Mouse (Mus musculus) cerebellum, adult 11 months (tissue): ENCODE results near the gene AK157302.
"Not testable (repeated sequence)": the region's sequence is repeated elsewhere in the genome, so short reads cannot be mapped to it uniquely, and the experiment has no call there.

Source experiments
- DNase-seq: peaks from one replicate; pipeline ENCODE4 v3.0.0; 2022

Gene AK157302

DNA sequence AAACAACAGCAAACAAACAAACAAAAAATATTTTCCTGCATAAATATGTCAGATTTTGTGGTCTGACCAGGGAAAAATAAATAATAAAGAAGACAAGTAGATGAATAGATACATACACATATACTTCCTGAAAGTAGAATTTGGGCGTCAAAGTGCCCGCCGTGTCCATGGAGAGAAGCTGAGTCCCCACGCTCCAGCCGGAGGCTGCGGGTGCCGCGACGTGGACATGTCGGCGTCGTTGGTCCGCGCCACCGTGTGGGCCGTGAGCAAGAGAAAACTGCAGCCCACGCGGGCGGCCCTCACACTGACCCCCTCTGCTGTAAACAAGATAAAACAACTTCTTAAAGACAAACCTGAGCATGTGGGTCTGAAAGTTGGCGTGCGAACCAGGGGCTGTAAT lies at the start of gene AK157302:
TSS of gene AK157302 (plus strand) at position 144 of the 400 bp plus-strand sequence.
- DNase-seq = peak; percentile 7

DNA sequence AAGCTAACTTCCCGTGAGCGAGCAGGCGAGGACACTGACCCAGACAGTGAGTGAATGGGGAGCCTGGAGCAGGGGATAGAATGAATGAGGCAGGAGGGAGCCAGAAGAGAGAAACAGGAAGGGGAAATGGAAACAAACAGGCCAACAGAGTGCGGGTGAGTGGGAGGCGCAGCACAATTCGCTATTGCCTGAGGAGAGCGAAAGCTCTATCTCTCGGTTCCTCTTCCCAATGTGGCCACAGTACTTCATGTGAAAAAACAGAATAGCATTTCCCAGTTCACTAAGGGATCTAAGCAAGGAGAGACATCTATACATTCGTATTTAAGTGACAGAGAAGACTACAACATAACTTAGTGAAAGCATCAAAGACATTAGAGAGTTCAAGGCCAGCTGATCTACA lies 48.2 kb upstream of the AK157302 start:
- DNase-seq = no peak

DNA sequence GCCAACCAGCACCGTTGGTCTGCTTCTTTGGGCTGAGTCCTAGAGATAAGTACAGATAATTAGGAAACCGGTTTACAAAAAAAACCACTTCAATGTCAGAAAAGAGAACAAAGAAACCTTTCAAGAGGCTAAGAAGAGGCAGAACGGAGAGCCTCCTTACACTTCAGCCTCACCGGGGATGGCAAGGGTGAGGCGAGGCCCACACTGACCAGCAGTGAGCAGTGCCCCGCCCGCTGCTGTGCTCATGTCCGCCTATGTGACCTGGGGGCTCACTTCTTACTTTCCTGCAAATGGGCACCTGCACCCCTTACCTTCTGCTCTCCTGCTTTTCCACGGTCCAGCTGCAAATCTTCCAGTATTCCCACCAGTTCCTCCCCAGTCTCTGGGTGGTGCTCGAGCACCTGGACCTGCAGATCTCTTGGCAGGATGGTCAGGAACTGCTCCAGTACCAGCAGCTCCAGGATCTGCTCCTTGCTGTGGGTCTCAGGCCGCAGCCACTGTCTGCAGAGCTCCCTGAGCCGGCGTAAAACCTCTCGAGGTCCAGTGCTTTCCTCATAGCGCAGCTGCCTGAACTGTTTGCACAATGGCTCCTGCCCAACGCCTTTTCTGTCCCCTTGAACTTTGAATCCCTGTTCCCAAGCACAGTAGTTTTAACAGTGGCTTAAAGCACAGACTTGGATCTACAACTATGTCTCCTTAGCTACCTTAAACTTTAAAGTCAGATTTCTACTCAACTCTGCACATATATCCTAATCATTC lies 47.0 kb upstream of the AK157302 start:
- no peak for DNase-seq

DNA sequence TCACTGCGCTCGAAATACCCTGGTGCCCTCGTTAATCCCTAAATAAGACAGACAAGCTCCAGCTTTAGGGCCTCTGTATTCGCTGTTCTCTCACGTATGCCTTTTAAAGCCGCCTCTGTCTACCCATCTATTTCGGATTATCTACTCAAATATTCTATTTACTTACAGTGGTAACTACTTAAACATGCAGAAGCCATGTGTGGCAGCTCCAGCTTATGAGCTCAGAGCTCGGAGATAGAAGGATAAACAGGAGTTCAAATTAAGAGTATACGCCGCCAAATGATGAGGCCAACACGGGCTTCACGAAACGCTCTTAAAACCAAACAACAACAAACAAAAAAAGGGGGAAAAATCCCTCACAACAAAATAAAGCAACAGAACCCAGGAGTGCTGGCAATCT lies 42.0 kb upstream of the AK157302 start:
- no peak for DNase-seq

DNA sequence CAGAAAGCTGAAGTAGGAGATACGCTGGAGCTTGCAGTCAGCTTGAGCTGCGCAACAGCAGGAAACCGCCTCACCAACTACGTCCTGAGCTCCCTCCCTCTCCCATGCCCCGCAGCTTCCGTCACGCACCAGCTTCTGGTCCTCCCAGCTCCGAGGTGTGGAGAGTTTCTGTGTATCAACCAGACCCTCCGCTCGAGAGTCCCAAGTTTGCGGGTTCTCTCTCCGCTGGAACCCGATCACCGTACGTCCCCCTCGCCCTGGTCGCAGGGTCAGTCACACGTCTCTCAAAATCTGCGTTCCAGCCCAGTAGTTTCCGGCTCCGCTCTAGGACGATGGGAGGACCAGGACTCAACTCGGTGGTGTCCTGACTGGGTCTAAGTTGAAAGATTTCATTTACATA lies 41.6 kb upstream of the AK157302 start, which contains the start of gene Zscan26:
TSS of gene Zscan26 (minus strand) at position 282 of the 400 bp plus-strand sequence.
- peak; percentile 76 for DNase-seq

DNA sequence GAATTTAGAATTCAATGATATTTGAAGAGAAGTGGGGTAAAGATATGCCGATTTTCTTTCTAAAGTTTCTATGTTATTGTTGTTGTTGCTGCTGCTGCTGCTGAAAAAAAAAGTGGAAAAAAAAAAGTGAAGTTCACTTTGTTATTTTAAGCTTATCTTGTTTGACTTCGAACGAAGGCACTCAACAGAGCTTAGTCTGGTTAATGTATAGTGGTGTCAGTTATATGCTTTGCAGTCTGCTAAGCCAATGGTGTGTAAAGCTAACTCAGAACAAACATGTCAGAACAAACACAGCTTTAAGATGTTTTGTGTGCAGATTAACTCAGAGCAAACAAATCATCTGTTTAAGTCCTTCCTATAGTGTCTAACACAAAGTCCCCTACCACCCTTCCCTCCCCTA lies 40.9 kb upstream of the AK157302 start:
- DNase-seq = no peak

DNA sequence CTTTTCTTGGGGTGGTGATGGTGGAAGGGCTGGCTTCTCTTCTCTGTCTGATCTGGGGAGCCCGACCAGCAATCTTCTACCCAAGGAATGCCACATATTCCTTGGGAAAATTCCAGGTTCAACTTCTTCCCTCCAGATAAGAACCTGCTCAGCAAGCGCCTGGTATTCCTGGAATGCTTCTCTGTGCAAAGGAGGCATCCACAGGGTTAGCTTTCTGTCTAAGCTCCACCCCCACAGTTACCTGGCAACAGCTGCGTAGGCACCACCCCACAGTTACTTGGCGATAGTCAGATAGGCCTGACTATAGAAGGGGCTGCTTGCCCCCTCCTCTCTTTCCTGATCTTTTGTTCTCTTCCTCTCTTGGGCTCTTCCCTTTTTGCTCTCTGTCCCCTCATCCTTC lies 38.7 kb upstream of the AK157302 start:
- DNase-seq = no peak

DNA sequence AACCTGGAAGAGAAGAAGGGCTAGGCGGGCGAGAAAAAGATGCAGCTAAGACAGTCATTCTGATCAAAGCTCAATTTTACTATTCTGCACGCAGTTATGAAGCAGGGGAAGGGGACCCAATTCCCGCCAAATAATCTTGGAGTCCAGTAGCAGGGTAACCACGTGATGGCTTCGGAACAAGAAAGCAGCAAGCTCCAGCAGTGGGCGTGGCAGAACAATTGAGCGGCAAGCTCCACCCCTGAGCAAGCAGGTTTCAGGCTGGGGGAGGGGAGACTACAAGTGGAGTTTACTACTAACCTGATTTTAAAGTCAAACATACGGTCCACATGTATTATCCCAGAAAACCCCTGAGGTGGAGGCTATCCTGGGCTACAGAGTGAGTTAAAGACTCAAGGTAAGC lies 32.5 kb upstream of the AK157302 start:
- not testable (repeated sequence) for DNase-seq

DNA sequence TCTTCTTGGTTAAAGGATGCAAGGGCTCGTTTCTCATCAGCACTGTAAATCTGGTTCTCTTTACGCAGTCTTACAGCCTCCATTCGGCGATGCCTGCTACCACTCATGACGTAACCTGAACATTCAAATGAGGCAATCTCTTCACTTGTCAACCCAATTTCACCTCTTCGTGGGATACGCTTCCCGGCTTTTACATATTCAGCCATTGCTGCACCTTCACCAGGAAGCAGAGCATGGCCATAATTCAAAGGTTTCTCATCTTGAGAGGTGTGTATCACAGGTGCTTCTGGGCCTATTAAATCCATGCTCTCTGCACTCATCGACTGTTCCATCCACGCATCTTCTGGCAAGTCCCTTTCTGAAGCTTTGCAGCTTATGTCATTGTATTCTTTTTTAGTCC lies 27.7 kb upstream of the AK157302 start:
- no peak for DNase-seq

DNA sequence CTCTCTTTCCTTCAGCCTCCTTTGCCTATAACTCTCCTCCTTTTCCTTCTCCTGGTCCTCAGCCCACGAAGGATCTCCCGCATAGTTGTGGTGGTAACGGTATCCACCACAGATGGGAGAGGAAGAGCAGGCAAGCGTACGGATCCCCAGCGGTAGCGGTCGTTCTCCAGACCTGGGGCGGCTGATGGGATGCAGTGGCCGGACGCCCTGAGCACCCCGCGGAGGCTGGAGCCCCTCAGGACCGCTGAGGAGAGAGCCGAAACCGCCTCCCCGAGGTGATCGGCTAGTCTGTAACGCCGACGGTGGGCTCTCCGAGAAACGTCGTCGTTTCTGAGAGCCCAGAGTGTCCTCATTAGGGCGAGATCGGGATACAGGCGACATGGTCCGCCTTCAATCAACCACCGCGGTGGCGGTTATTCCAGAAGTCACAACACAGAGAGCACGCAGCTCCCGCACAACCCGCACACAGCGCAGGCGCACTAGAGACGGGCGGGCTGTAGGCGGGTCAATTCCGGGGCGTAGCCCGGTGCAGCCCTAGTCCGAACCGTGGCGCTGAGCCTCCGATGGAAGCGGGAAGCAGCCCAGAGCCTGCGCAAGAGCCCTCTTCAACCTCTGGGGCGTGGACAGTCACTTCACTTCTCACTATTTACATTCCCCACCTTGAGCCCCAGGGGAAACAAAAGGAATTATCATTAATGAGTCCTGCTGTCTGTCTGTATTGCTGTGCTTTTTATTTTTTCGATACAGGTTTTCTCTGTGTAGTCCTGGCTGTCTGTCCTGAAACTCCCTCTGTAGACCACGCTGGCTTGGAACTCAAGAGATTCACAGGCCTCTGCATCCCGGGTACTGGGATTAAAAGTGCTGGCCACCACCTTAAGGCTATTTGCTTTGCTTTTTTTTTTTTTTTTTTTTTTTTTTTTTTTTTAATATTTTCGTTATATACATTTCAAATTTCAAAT lies 26.7 kb upstream of the AK157302 start, which contains the start of gene Nkapl:
TSS of gene Nkapl (minus strand) at position 449 of the 959 bp plus-strand sequence.
- peak; percentile 83 for DNase-seq

DNA sequence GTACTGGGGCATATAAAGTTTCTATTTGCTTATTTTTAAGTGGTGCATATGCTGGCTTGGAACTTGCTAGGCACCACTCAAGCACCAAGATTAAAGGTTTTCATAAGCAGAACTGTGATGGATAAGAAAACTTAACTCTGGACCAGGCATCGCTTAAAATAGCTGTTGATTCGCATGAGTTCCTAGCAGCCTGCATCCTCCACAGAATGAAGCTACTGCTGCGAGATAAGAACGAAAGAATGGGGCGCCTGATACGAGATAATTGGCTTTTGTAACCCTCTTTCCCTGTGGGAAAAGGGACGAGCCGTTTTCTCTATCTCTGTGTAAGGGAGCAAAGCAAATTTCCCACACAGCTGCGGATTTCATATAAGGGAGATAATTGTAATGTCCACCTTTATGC lies 25.9 kb upstream of the AK157302 start:
- DNase-seq = no peak

DNA sequence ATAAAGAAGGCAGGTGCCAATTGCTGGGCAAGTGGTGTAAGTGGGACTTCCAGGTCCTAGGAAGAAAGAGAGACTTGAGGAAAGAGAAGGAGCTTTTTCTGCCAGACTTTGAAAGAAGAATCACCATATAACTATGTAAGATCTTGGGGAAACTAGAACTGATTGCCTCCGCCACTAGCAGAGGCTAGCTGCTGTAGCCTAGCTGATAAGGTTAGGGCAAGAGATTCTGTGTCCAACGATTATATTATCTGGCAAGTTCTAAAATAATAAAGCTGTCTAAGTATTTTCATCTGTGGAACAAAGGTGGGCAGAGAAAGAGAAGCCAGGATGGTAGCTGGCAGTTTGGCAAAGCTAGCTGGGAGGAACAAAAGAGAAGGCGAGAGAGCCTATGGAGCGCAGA lies 22.6 kb upstream of the AK157302 start:
- no peak for DNase-seq

DNA sequence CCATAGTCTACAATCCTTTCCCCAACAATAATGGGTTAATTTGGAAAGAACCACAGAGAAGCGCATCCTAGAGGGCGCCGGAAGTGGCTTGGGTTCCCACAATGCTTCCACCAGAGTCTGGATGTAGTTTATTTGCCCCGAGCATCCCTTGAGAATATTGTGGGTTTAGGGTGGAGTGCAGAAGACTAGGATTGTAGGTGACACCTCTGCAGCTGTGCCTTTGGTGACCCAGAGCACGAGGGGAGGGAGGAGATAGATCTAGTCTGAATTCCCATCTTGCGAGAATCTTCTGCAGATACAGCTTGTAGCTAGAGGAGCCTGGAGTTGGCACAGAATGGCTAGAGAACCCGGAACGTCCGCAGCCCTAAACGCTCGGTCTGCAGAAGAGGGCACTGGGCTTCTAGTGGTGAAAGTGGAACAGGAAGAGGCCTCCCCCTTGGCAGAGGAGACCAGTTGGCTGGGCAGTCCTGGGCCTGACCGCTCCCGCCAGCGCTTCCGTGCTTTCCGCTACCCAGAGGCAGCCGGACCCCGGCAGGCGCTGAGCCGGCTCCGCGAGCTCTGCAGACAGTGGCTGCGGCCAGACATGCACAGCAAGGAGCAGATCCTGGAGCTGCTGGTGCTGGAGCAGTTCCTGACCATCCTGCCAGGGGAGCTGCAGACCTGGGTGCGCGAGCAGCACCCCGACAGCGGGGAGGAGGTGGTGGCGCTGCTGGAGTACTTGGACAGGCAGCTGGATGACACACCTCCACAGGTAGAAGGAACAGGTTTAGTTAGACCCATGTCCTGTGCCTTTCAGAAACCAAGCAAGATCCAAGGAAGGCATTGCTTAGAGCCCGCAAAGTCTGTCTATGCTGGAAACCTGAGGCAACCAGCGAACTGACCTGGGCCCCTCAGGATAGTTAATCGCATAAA lies 16.0 kb upstream of the AK157302 start, which contains the start of the genes Zkscan4 and Gm10065:
TSS of gene Zkscan4 (plus strand) at position 149 of the 912 bp plus-strand sequence.
TSS of gene Gm10065 (minus strand) at position 683 of the 912 bp plus-strand sequence.
- peak; percentile 65 for DNase-seq

DNA sequence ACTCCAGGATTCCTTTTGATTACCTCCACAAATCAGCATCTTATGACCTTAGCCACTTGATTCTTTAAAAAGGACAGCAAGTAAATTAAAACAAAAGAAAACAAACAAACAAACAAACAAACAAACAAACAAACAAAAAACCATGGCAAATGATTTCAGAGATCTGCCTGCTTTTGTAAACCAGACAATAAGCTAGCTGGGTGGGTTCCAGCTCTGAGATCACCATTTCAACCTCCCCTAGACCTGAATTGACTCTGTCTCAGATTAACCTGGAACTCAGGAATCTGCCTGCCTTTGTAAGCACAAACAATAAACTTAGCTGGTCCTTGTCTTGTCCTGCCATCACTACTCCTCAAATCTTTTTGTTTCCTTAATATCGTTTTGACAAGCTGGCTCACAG lies 8.1 kb upstream of the AK157302 start:
- no peak for DNase-seq

DNA sequence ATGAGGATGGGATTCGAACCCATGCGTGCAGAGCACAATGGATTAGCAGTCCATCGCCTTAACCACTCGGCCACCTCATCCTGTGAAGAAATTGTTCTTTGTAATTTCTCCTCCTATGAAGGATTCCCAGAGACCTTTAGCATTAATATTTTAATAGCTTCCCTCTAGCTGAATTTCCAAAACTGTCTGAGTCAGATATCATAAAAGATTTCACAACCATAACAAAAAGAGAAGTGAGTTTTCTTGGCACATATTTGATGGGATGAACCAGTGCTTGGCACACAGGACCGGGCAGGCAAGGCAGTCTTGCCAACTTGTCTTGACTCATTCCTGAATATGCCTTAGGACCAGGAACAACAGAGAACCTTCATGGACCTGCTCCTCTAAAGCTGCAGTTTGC lies 2.2 kb upstream of the AK157302 start:
- no peak for DNase-seq

DNA sequence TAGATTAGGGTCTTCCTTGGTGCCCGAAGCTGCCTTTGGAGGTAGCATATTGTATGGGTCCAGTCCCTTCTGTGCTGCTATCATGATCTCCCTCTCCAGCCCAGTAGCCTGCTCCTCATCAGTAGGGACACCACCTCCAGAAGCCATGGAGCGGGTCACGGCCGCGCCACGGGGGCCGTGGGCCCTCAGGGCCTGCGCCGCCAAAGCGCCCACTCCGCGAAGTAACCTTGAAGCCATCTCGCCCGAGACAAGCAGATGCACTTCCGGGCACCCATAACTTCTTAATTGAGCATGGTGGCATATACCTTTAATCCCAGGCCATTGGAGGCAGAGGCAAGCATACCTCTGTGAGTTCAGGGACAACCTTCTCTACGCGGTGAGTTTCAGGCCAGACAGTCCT lies 6.2 kb downstream of the AK157302 start, which contains the start of gene Gm11273:
TSS of gene Gm11273 (minus strand) at position 237 of the 400 bp plus-strand sequence.
- DNase-seq = not testable (repeated sequence)

DNA sequence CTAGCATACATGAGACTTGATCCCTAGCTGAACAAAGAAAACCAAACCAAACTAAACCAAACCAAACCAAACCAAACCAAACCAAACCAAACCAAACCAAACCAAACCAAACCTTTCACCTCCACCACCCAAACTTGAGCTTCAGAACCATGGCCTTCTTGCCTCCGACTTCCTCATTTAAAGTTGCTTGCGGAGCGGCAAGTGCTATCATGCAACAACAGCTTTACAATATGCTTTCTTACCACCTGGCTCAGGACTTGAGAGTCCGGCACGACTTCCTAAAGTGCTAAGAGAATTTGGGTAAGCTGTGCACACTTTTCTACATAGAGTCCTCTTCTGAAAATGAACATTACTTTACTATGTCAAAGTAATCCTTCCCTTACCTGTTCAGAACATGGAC lies 7.3 kb downstream of the AK157302 start:
- DNase-seq = no peak

DNA sequence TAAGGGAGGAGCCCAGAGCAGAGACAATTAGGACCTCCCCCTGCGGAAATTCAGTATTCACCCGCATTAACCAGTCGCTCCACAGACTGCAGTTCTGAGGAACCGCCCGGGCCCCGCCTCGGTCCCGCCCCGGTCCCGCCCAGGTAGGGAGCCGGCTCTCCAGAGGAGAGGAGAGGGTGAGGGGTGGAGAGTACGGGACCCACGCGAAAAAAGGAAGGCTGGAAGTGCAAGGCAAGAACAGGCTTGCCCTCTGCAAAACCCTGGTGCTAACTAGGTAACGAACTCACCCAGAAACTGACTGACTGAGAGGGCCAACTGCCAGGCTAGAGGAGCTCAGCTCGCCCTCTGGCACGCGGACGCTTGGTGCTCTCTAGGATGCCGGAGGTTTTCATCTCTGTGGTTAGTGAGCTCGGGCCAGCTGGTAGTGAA lies 11.2 kb downstream of the AK157302 start:
- DNase-seq = peak; percentile 75

DNA sequence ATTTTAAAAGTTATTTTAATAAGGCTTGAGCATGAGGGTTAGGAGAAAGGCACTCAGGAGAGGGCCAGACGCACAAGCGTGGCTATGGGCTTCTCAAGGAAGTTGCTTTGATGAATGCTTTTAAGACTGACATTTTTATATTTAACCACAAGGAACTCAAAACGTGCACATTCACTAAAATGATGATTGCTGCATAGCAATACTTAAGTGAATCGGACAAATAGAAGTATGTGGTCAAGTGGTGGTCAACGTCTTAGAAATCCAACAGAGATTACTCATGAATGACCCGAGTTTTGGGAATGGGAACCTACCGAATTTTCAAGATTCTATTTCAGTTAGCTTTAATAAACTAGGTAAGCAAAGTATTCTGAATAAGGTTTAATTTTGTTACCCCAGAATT lies 35.1 kb downstream of the AK157302 start:
- DNase-seq = no peak

DNA sequence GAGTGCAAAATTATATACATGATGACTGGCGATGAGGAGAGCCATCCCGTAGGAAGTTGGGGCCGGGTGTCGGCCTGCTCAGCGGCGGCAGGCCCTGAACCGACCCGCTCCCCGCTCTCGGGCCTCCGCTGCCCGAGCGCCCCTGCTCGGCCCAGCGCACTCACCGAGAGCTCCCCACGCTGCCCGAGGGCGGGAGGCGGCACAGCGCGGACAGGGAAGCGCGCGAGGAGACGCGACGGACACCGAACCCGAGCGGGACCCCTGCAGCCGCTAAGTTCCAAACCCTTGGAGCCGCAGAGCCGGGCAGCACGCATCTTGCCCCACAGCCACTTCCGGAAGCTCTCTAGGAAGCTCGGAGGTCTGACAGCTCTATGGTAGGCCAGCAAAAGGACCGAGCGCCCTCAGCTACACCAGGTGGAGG lies 35.8 kb downstream of the AK157302 start, which contains the start of gene Zkscan8:
TSS of gene Zkscan8 (minus strand) at position 340 of the 421 bp plus-strand sequence.
- DNase-seq = peak; percentile 84

DNA sequence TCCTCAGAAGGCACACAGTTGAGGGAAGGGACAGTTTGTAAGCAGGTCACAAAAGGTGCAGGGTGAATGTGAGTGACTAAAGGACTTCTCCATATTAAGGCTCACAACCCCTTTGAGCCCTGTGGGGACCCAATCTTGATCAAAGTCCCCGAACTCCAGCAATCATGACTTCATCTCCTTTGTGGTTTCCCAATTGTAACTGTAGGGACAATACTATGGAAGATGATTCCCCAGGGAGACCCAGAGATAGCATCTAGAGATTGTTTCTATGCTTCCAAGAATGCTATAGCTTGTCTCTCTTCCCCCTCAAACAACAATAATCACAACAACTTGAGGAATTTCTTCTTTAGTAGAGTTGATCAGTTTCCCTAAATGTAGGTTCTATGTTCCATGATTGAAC lies 47.7 kb downstream of the AK157302 start, which contains the start of gene Olfr1366:
TSS of gene Olfr1366 (minus strand) at position 101 of the 400 bp plus-strand sequence.
- no peak for DNase-seq
